Mouse (Mus musculus) urinary bladder, postnatal 4 days (tissue): ENCODE data around the gene 4930402H24Rik.
A peak's percentile ranks its signal among the peaks of the same experiment; 100 is the strongest.

ENCODE experiments used
- DNase-seq, 2 experiments: peaks; one replicate each; pipeline ENCODE4 v3.0.0; 2021 to 2022; ENCODE audit warnings: low spot score in 2 of 2

The 4930402H24Rik gene

GRCm38 (mm10) chr2:130731855-130732254 lies 174.4 kb downstream of the 4930402H24Rik start:
- no peak for DNase-seq

- no peak for DNase-seq
Observed at GRCm38 (mm10) chr2:130730746-130731145, 175.5 kb downstream of the 4930402H24Rik start.

DNA sequence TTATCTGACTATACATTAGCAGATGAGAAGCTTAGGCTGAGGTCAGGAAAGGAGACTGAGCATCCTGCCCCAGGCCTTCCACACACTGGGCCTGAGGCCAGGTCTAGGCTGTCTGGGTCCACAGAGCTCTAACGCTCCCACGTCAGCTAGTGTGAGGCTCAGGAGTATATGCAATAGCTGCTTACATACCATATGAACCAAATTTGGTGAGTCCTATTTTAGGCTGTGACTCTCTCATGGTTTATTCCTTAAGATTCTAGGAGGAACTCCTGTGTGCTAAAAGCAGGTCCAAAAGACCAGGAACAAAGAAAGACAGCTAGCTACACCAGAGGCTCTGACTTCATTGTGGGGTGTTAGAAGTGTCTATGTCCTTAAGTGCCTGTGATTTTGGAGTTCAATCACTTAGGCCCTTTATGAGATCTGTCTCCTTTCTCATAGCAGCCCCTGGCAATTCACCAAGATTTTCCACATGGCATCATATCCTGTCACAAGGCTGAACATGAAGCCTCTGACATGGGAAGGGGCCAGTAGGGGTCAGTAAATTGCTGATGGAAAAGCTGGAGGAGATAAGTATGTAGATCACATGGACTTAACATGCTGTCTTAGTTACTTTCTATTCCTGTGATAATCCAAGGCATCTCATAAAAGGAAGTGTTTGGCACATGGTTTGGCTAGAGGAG lies 177.2 kb downstream of the 4930402H24Rik start:
- DNase-seq: no peak

- no peak for DNase-seq
Observed at GRCm38 (mm10) chr2:130727752-130728151, 178.5 kb downstream of the 4930402H24Rik start.

- DNase-seq: no peak
Observed at GRCm38 (mm10) chr2:130724369-130724768, 181.8 kb downstream of the 4930402H24Rik start.

GRCm38 (mm10) chr2:130717951-130718350 lies 188.3 kb downstream of the 4930402H24Rik start:
- no peak for DNase-seq

DNA sequence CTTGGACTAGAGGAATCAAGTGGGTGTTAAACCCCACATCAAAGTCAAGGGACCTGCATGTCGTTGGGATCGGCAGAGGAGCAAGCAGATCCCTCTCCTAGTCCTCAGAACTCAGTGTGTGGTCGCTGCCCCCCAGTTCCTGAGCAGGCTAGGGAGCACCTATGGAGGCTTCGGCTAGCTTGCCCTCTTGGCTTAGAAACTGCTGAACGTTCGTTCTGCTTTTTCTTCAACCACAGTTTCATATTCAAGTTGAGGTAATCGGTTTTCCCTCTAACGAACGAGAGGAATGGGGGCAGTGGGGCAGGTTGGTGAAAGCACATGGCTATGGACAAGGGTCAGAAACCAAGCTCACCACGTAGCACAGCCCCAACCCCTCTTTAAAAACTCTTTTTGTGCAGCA lies 199.1 kb downstream of the 4930402H24Rik start:
- no peak for DNase-seq

DNA sequence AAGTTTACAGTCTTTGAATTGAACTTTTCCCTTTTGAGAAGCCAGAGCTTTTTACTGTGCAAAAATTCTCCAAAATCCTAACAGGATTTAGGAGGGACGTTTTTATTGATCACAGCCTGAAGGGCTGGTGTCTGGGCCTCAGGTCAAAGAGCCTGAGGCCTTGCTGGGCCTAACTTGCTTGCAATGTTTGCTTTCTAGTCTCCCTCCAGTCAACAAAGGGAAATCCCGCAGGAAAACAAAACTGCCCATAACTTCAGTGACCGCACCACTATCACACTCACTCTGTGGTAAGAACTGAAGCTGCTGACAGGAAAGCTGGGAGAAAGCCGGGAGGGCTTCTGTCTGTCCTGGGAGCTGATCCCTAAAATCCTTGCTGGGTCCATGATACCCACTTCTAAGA lies 199.6 kb downstream of the 4930402H24Rik start:
- no peak for DNase-seq

GRCm38 (mm10) chr2:130705178-130705577 lies 201.0 kb downstream of the 4930402H24Rik start:
- no peak for DNase-seq

GRCm38 (mm10) chr2:130704040-130705001 lies 201.9 kb downstream of the 4930402H24Rik start:
- DNase-seq: no peak

- no peak for DNase-seq
Observed at GRCm38 (mm10) chr2:130697821-130698266, 208.4 kb downstream of the 4930402H24Rik start.

- peak; percentile 52 to 72 for DNase-seq
Observed at GRCm38 (mm10) chr2:130697153-130697810, 208.9 kb downstream of the 4930402H24Rik start, which contains the start of gene Slc4a11. Gene Slc4a11, minus strand, starts transcription at chr2:130697519.

DNA sequence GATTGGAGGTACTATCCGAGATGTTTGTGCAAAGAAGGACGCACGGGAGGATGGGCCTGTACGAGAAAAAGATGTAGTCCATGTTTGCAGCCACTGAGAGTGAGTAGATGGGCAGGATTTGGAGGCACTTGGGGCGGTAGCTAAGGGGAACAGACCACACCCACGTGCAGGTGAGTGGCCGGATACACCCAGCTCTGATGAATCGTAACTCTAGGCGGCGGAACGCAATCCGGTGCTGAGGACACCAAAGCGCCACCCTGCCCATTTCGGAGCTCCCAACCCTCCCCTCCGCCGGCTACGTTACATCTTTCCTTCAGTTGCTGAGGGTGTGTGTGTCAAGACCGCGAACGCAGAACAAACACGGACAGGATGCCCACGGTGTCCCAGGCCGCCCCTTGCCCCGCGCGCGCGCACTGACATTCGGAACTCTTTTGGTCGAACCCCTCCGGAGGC lies 209.5 kb downstream of the 4930402H24Rik start:
- no peak for DNase-seq

- no peak for DNase-seq
Observed at GRCm38 (mm10) chr2:130693563-130693962, 212.6 kb downstream of the 4930402H24Rik start.

- DNase-seq: no peak
Observed at GRCm38 (mm10) chr2:130689011-130689410, 217.2 kb downstream of the 4930402H24Rik start.

DNA sequence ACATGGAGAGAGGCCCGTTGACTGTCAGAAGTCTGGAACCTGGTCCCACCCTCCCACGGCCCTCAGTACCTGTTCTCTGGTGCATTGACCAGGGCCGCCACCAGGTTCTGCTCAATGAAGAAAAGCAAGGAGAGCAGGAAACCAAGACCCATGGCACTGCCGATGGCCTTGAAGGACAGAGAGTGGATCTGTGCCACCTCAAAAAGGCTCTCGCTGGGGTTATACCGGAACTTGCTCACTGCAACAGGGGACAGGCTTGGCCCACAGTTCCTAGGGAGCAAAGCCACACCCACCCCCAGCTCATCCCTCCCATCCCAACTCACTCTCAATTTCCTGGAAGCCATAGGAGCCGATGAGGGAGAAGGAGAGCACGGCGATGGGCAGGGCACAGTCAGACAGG lies 220.8 kb downstream of the 4930402H24Rik start:
- DNase-seq: no peak

DNA sequence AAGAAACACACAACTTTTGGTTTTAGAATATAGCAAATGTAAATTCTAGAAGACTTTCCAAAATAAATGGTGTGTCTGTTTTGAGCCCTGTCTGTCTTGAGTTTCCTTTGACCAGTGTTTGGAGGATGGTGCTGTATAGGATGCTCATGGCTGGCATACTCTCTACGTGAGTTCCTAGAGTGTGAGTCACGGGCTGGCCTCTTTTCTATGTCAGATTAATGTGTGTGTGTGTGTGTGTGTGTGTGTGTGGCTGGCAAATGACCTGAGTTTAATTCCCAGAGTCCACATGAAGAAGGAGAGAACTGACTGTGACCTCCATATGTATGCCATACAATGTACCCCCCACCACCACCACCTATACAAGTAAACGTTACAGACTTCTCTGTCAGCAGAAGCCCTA lies 224.7 kb downstream of the 4930402H24Rik start:
- DNase-seq: no peak

DNA sequence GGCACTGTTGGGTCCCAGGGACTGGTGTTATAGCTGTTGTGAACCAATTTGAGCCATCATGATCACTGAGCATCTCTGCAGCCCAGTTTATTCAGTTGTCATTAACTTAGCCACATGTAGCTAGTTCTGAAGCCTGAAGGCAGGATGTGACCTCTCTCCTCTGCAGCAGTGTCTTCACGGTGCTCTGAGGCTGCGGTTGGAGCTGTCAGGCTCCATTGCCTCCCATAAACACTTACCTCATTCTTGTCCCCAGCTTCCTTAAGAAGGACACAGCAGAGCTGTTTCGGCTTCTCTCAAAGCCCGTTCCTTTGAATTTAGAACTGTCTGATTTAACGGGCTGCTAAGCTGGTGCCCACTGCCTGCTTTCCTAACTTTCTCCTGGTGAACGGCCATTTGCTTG lies 226.3 kb downstream of the 4930402H24Rik start:
- DNase-seq: no peak

- DNase-seq: no peak
Observed at GRCm38 (mm10) chr2:130679154-130679553, 227.1 kb downstream of the 4930402H24Rik start.

GRCm38 (mm10) chr2:130677211-130677610 lies 229.0 kb downstream of the 4930402H24Rik start:
- no peak for DNase-seq

DNA sequence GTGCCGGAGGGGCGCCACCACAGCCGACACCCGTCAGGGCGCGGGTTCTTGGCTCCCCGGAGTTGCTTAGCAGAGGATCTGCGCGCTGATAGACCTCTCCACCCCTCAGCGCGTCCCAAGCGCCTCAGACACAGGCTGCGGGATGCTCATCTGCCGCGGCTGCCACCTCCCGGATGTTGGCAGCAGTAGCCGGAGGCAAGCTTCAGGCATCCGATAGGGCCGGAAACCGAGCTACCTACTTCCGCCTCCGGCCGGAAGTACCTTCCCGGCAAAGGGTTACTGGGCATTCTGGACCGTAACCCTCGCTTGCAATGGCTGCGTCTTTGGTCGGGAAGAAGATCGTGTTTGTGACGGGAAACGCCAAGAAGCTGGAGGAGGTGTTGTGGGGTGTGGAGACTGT lies 238.6 kb downstream of the 4930402H24Rik start, which contains the start of gene Itpa:
TSS of gene Itpa (plus strand) at position 52 of the 400 bp plus-strand sequence.
- DNase-seq: peak; percentile 79 to 82
